ENCODE assay signal across 8 mouse cellular contexts in genomic region chr9:77379625-77380024, GRCm38 (mm10). TPM values are rescaled to one million over a fixed set of nuclear protein-coding genes. Genes with fewer than 3 reads are reported as not detected.
DNase-seq lines count a peak whose midpoint lies in the region; ATAC-seq and TF ChIP-seq lines count a peak whose summit lies in the region.

No protein-coding gene starts in this region.

- H3K27ac ChIP-seq in heart, embryonic 10.5 days, result no peak overlapping the region

- 33% methylated on average over 5 of the region's 5 CpGs for WGBS in heart, embryonic 10.5 days

- no peaks in the 10 kb centered on the region for H3K9me3 ChIP-seq in heart, embryonic 10.5 days
- H3K9me3 ChIP-seq in E14TG2a.4 (ENCODE audit: low read length), result no peaks in the 10 kb centered on the region

- peaks cover 20% of the 10 kb centered on the region for H3K4me1 ChIP-seq in heart, embryonic 10.5 days
- H3K4me1 ChIP-seq in E14TG2a.4 (replicated peaks; ENCODE audit: low read depth, low read length), result peaks cover 15% of the 10 kb centered on the region; the same call in 1 of the 2 replicates

- no peak overlapping the region for H3K4me3 ChIP-seq in heart, embryonic 10.5 days
- no peak overlapping the region for H3K4me3 ChIP-seq in E14TG2a.4 (replicated peaks; ENCODE audit: low read length)

- H3K36me3 ChIP-seq in heart, embryonic 10.5 days, result no peaks in the 10 kb centered on the region
- no peaks in the 10 kb centered on the region for H3K36me3 ChIP-seq in E14TG2a.4 (ENCODE audit: insufficient read depth, low read length)

- peak; percentile 86 for ATAC-seq in megakaryocyte progenitor cell, adult 5-6 weeks (replicated peaks; ENCODE audit: poor library complexity)

- no peaks in the 10 kb centered on the region for H3K27me3 ChIP-seq in heart, embryonic 10.5 days (ENCODE audit: insufficient read depth, poor library complexity, severe bottlenecking)
- peaks cover 5% of the 10 kb centered on the region for H3K27me3 ChIP-seq in E14TG2a.4 (ENCODE audit: insufficient read depth, low read length)

- DNase-seq in heart, adult 11 months, result peak; percentile 54
- DNase-seq in heart, embryonic 10.5 days (ENCODE audit: low spot score), result no peak
- peak; percentile 19 for DNase-seq in c-Kit-positive CD71-positive TER-119-negative erythroid progenitor cells, embryonic 14.5 days (ENCODE audit: low read depth)
- DNase-seq in frontal cortex, postnatal 14 days (ENCODE audit: low spot score in 2 of 2), result peak; percentile 20 to 72
- peak; percentile 29 for DNase-seq in layer of hippocampus, adult 9-11 months
- peak; percentile 88 for DNase-seq in testis, postnatal 10 days (ENCODE audit: low spot score)

- peak; percentile 24; the same call in 1 of the 2 replicates for TF ChIP-seq CTCF in E14TG2a.4 (conservative IDR thresholded peaks at IDR 0.05; ENCODE audit: low read length)

RNA-seq across cellular contexts. Expression of gene Mlip, which starts 26.9 kb away (rescaled TPM):
- 38.6 and 68.6 TPM in 2 replicates for polyA plus RNA-seq in heart, embryonic 10.5 days (2016; fragmentation: Nextera tagmentation; extraction: Ambion mirVana)
- not detected in 2 replicates for total RNA-seq in megakaryocyte progenitor cell, adult 5-6 weeks (2015)
- total RNA-seq in megakaryocyte progenitor cell, adult 5-6 weeks (2017), result not detected in 2 replicates
